Mouse (Mus musculus) ES-E14 (cell line): Measurements from ENCODE around the gene Rasa3. TPM values are rescaled to one million over a fixed set of nuclear protein-coding genes. Genes with fewer than 3 reads are reported as not detected.

Experiments
- DNase-seq: peaks from one replicate; pipeline ENCODE4 v3.0.0-alpha.2; 2013; ENCODE audit warnings: low read depth, low spot score
- H3K27ac ChIP-seq: 2 replicates; pipeline ENCODE4 v1.5.1; 2012; ENCODE audit warnings: low read depth, mild to moderate bottlenecking, low read length, moderate library complexity, mixed read lengths; ENCODE audit not compliant: poor library complexity, insufficient read depth, severe bottlenecking
- H3K36me3 ChIP-seq: 2 replicates; pipeline ENCODE4 v1.6.1; 2012; ENCODE audit warnings: mild to moderate bottlenecking, low read length, moderate library complexity, mixed read lengths; ENCODE audit not compliant: control insufficient read depth, poor library complexity, insufficient read depth, severe bottlenecking
- H3K4me1 ChIP-seq, 2 experiments: fragments of 150-350 bp in 1 of 2; sonication (generic) in 1 of 2; 2 replicates each; pipeline ENCODE4 v1.6.1; 2012; ENCODE audit warnings: low read length in 2 of 2, mild to moderate bottlenecking in 1 of 2, mixed read lengths in 1 of 2; ENCODE audit not compliant: control insufficient read depth in 2 of 2, insufficient read depth in 2 of 2, poor library complexity in 1 of 2
- H3K4me3 ChIP-seq, 2 experiments: fragments of 150-350 bp in 1 of 2; sonication (generic) in 1 of 2; 2 replicates each; pipeline ENCODE4 v1.5.1; 2012; ENCODE audit warnings: low read length in 2 of 2, low read depth in 1 of 2, mild to moderate bottlenecking in 1 of 2, mixed read lengths in 1 of 2; ENCODE audit not compliant: insufficient read depth in 1 of 2, poor library complexity in 1 of 2, severe bottlenecking in 1 of 2
- H3K9ac ChIP-seq: 2 replicates; pipeline ENCODE4 v1.6.1; 2012; ENCODE audit warnings: low read depth, mild to moderate bottlenecking, low read length, mixed read lengths; ENCODE audit not compliant: poor library complexity, insufficient read depth, severe bottlenecking
- H3K9me3 ChIP-seq: fragments of 150-350 bp; sonication (generic); 2 replicates; pipeline ENCODE4 v1.6.1; 2012; ENCODE audit warnings: low read depth, mild to moderate bottlenecking, low read length; ENCODE audit not compliant: control insufficient read depth, insufficient read depth
- CHD2 ChIP-seq: IDR thresholded peaks from 2 replicates; pipeline ENCODE4 v1.6.1; 2014; ENCODE audit warnings: mild to moderate bottlenecking, low read depth, low read length, inconsistent platforms
- HCFC1 ChIP-seq: IDR thresholded peaks from 2 replicates; pipeline ENCODE4 v1.6.1; 2012; ENCODE audit warnings: low read length, inconsistent platforms, borderline replicate concordance; ENCODE audit not compliant: insufficient read depth
- MAFK ChIP-seq: IDR thresholded peaks from 2 replicates; pipeline ENCODE4 v1.6.1; 2014; ENCODE audit warnings: mild to moderate bottlenecking, low read depth, low read length, inconsistent platforms; ENCODE audit not compliant: insufficient read depth
- ZC3H11A ChIP-seq: IDR thresholded peaks from 2 replicates; pipeline ENCODE4 v1.6.1; 2012; ENCODE audit warnings: low read depth, mild to moderate bottlenecking, inconsistent platforms, low read length, borderline replicate concordance
- ZNF384 ChIP-seq: IDR thresholded peaks from 2 replicates; pipeline ENCODE4 v1.6.1; 2012; ENCODE audit warnings: low read depth, low read length, inconsistent platforms
- in situ Hi-C, 2 experiments: fragments of 600-800 bp; cut with MboI; formaldehyde crosslinking; loops; one replicate each; pipeline ENCODE4 v1.15.1; 2025; ENCODE audit warnings: low sequenced_read_pairs in 2 of 2, inconsistent platforms in 1 of 2; ENCODE audit not compliant: unreplicated experiment in 2 of 2
- total RNA-seq: library from RNA; depleted of rRNA; stranded (reverse); fragments of 300-350 nt; gene quantifications from 2 replicates; pipeline ENCODE4 v1.2.3, GENCODE M21; 2012

Rasa3 gene
- total RNA-seq, 1 experiment = 14.4 TPM

DNA sequence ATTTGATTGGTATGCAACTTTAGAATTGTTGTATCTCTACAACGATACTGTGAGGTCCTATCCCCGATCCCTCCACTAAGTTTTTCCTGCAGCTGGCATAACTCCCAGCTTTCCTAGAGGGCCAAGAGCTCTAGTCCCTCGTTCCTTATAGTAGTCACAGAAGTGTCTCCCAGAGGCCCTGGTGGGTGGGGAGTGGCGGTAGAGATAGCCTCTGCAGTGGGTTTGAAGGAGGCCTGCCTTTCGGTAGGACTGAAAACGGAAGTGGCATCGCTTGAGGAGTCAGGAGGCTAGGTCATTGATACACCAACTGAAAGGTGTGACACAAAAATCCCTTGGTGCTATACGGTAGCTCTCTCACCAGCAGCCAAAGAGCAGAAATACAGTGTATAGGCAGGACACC is 779 bp upstream of the Rasa3 start:
- TF ChIP-seq MAFK (no peak), ZC3H11A (no peak), ZNF384 (no peak), CHD2 (no peak), HCFC1 (no peak)
- Histone ChIP-seq H3K9me3 (no peaks in the 10 kb centered on the region), H3K27ac (no peak overlapping the region), H3K4me3 (peak overlapping the region in 1 of 2 experiments; percentile 70; a peak in 2 of 4 replicates), H3K4me1 (no peaks in the 10 kb centered on the region; a peak in 1 of 4 replicates), H3K36me3 (no peaks in the 10 kb centered on the region), H3K9ac (no peak overlapping the region; the same call in 1 of the 2 replicates)
- no peak for DNase-seq
- in situ Hi-C loops = no loop called here

DNA sequence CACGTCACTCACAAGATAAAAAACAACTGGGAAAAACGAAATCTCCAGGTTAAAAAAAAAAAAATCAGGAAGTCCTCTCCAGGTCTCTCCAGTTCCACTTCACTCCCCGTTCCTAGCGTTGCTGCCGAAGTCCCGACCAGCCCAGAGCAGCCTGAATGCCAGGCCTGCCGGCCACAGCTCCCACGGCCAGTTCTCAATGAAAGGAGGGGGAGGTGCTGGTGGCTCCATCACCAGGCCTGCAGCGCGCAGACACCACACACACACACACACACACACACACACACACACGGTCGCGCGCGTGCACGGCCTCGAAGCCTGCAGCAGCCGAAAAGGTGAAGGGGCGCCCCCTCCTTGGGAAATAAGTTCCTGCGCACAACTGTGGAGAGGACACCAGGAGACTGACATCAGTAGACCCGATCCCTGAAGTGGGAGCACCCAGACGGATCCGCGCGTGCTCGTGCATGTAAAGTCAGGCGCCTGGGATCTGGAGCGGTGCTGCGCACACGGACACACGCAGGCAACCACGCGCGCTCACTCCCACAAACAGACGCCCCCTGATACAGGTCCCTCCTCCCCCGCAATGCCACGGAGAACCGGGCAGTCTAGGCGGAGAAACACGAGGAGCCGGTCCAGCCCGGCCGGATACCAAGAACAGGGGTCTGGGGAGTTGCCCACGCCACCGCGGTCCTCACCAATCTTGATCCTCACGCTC is 546 bp downstream of the Rasa3 start:
- Histone ChIP-seq H3K9ac (peak overlapping the region; percentile 88), H3K4me1 (no peaks in the 10 kb centered on the region; a peak in 1 of 4 replicates), H3K4me3 (peak overlapping the region; percentile 85 to 95), H3K9me3 (no peaks in the 10 kb centered on the region), H3K27ac (no peak overlapping the region), H3K36me3 (no peaks in the 10 kb centered on the region)
- in situ Hi-C loops = no loop called here
- peak; percentile 21 for DNase-seq
- TF ChIP-seq HCFC1 = no peak
- no peak for TF ChIP-seq CHD2
- no peak for TF ChIP-seq ZNF384
- TF ChIP-seq MAFK = no peak
- no peak for TF ChIP-seq ZC3H11A

DNA sequence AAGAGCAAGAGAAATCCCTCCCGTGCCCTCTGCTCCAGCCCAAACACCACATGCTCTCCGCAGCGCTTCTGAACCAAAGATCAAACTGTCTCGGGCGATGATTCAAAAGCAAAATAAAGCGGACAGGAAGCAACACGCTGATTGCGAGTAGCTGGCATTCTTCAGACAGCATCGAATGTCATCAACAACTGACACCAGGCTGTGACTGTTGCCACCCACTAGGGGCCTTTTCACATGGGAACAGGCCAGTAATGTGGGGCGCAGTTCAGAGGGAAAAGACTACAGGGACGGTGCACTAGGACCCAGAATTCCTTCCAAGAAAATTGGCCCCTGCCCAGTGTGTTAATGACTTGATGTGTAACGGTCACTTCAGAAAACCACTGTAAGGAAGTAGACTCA is 1.1 kb downstream of the Rasa3 start:
- TF ChIP-seq CHD2 = no peak
- TF ChIP-seq HCFC1 = no peak
- TF ChIP-seq ZNF384 = no peak
- TF ChIP-seq ZC3H11A = no peak
- TF ChIP-seq MAFK = no peak
- Histone ChIP-seq H3K27ac (no peak overlapping the region), H3K4me1 (no peaks in the 10 kb centered on the region; a peak in 1 of 4 replicates), H3K36me3 (no peaks in the 10 kb centered on the region), H3K9ac (no peak overlapping the region), H3K9me3 (no peaks in the 10 kb centered on the region), H3K4me3 (peak overlapping the region in 1 of 2 experiments; percentile 85; a peak in 2 of 4 replicates)
- in situ Hi-C loops = no loop called here
- DNase-seq = no peak

DNA sequence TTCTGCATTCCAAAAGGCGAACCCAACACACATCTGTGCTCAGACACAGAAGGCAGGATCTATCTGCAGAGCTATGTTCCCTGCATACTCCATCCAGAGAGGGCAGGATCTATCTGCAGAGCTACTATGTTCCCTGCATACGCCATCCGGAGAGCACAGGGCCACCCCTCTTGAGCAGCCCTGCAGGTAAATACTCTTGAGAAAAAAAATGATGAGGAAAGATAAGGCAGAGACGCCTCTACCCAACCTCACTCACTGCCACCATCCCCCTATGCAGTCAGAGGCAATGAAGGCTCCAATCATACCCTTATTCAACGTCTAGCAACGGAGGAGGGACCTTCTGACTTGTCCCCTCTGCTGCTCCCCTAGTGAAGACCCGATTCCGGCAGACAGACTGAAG is 1.9 kb downstream of the Rasa3 start:
- H3K36me3 ChIP-seq = no peaks in the 10 kb centered on the region
- H3K4me3 ChIP-seq = no peak overlapping the region
- no peaks in the 10 kb centered on the region for H3K9me3 ChIP-seq
- no peak overlapping the region for H3K27ac ChIP-seq
- in situ Hi-C loops = no loop called here
- no peak overlapping the region for H3K9ac ChIP-seq
- TF ChIP-seq ZNF384 = no peak
- no peak for TF ChIP-seq HCFC1
- TF ChIP-seq CHD2 = no peak
- TF ChIP-seq MAFK = no peak
- TF ChIP-seq ZC3H11A = no peak
- no peak for DNase-seq
- H3K4me1 ChIP-seq = no peaks in the 10 kb centered on the region; a peak in 1 of 4 replicates
